Mouse (Mus musculus) heart, embryonic 13.5 days (tissue): Measurements from ENCODE around the gene Fuca1. TPM values are rescaled to one million over a fixed set of nuclear protein-coding genes. Genes with fewer than 3 reads are reported as not detected.
"Not testable (repeated sequence)": the region's sequence is repeated elsewhere in the genome, so short reads cannot be mapped to it uniquely, and the experiment has no call there.

ENCODE experiments used
- ATAC-seq: fragments of 200-750 bp; cut with Nextera tagmentation; 2 replicates; pipeline ENCODE4 v1.8.0; 2017; ENCODE audit warnings: moderate TSS enrichment; ENCODE audit not compliant: insufficient number of reproducible peaks, low FRiP score, low TSS enrichment; ENCODE audit errors: extremely low read depth
- H3K27ac ChIP-seq: fragments of 300-500 bp; sonication (generic); replicated peaks from 2 replicates; pipeline ENCODE4 v1.5.1; 2015; ENCODE audit warnings: moderate library complexity, mild to moderate bottlenecking, inconsistent platforms
- H3K27me3 ChIP-seq: fragments of 300-500 bp; sonication (generic); replicated peaks from 2 replicates; pipeline ENCODE4 v1.6.1; 2015; ENCODE audit warnings: mild to moderate bottlenecking, inconsistent platforms
- H3K36me3 ChIP-seq: fragments of 300-500 bp; sonication (generic); 2 replicates; pipeline ENCODE4 v1.6.1; 2015; ENCODE audit warnings: mild to moderate bottlenecking, inconsistent platforms
- H3K4me1 ChIP-seq: fragments of 300-500 bp; sonication (generic); 2 replicates; pipeline ENCODE4 v1.6.1; 2015; ENCODE audit warnings: inconsistent platforms
- H3K4me2 ChIP-seq: fragments of 300-500 bp; sonication (generic); 2 replicates; pipeline ENCODE4 v1.6.1; 2015; ENCODE audit warnings: inconsistent platforms, mild to moderate bottlenecking, moderate library complexity
- H3K4me3 ChIP-seq: fragments of 300-500 bp; sonication (generic); 2 replicates; pipeline ENCODE4 v1.5.1; 2015; ENCODE audit warnings: moderate library complexity, mild to moderate bottlenecking, inconsistent platforms
- H3K9ac ChIP-seq: fragments of 300-500 bp; sonication (generic); 2 replicates; pipeline ENCODE4 v1.6.1; 2015; ENCODE audit warnings: inconsistent platforms, mild to moderate bottlenecking, moderate library complexity
- H3K9me3 ChIP-seq: fragments of 300-500 bp; sonication (generic); 2 replicates; pipeline ENCODE4 v1.6.1; 2016; ENCODE audit warnings: inconsistent platforms
- WGBS: fragments of 180-500 bp; shearing (Covaris S2); methylation state at CpG from one replicate; pipeline ENCODE4 v1.1.7; 2015; ENCODE audit warnings: mixed read lengths; 5-methylcytosine and 5-hydroxymethylcytosine counted together
- polyA plus RNA-seq: library from polyadenylated mRNA; unstranded; fragments of >200 nt; fragmentation: Nextera tagmentation; extraction: Ambion mirVana; gene quantifications from 2 replicates; pipeline ENCODE4 v1.2.1, GENCODE M21; 2015

Gene Fuca1
- polyA plus RNA-seq, 1 experiment from 2014 or later = 47.9 TPM

DNA sequence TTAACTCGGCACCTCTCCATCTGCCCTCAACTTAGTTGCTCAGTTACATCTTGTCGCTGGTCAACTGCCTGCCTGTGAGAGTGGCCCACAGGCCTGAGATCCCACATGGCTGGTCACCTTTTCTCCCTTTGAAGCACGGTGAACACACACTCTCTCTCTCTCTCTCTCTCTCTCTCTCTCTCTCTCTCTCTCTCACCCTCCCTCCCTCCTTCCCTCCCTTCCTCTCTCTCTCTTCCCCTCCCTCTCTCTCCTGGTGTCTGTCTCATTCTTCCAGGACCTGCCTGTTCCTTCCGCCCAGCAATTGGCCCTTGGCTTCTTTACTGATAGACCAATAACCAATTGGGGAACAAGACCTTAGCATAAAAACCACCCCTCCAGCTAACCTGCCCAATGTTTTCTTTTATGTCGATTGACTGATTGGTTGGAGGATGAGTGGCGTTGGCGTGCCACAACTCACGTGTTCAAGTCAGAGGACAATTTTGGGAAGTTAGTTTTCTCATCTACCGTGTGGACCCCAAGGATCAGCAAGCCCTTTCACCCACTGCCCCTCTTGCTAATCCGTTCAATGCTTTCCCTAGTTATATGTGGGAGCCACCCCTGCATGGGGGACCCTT, 5.8 kb downstream of the Fuca1 start:
- Histone ChIP-seq H3K9ac (no peak overlapping the region), H3K27ac (no peak overlapping the region), H3K4me3 (no peak overlapping the region), H3K36me3 (peaks cover 51% of the 10 kb centered on the region), H3K9me3 (no peaks in the 10 kb centered on the region), H3K4me2 (no peak overlapping the region), H3K27me3 (no peaks in the 10 kb centered on the region), H3K4me1 (peaks cover 23% of the 10 kb centered on the region)
- ATAC-seq = no peak
- WGBS = 70% methylated on average over 10 of the region's 10 CpGs

DNA sequence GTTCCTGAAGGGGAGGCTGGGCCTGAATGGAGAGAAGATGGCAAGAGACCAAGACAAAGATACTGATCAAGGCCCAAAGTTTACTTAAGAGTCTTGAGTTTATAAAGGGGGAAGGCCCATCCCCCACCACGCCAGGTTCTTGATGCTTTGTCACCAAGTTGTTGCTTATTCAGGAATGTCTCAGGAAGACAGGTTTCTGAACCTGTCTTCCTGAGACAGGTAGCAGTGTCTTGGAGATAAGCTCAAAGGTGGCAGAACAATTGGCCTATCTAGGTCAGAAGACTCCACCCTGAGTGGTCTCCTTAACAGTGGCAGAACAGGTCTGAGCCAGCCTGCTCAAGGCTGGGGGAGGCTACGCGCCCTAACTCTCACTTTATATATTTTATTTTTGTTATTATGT, 6.3 kb downstream of the Fuca1 start:
- Histone ChIP-seq H3K27ac (no peak overlapping the region), H3K36me3 (peaks cover 55% of the 10 kb centered on the region), H3K9me3 (no peaks in the 10 kb centered on the region), H3K27me3 (no peaks in the 10 kb centered on the region), H3K4me3 (no peak overlapping the region), H3K9ac (no peak overlapping the region), H3K4me1 (peaks cover 17% of the 10 kb centered on the region), H3K4me2 (no peak overlapping the region)
- WGBS = 82% methylated on average over 3 of the region's 3 CpGs
- ATAC-seq = no peak

GRCm38 (mm10) chr4:135928376-135928775, 7.8 kb downstream of the Fuca1 start:
- Histone ChIP-seq H3K4me3 (no peak overlapping the region), H3K4me1 (peaks cover 15% of the 10 kb centered on the region), H3K36me3 (peaks cover 58% of the 10 kb centered on the region), H3K9me3 (no peaks in the 10 kb centered on the region), H3K27me3 (no peaks in the 10 kb centered on the region), H3K9ac (no peak overlapping the region), H3K4me2 (no peak overlapping the region), H3K27ac (no peak overlapping the region)
- no peak for ATAC-seq
- 87% methylated on average over 9 of the region's 9 CpGs for whole genome bisulfite sequencing

DNA sequence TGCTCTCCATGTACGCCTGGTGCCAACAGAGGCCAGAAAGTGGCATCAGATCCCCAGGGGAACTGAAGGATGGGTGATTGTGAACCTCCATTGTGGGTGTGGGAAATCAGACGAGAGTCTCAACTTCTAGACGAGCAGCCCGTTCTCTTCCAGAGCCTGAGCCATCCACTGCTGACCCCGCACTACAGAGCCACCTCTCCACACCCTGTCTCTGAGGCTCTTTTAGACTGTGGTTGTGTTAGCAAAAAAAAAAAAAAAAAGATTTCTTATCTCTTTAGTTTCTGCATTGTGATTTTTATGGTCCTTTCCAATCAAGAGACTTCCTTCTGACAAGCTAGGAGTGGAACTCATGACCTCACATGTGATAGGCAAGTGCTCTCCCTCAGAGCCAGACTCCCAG, 8.9 kb downstream of the Fuca1 start:
- no peak overlapping the region for H3K4me2 ChIP-seq
- H3K27ac ChIP-seq = no peak overlapping the region
- WGBS = 84% methylated on average over 5 of the region's 5 CpGs
- no peaks in the 10 kb centered on the region for H3K9me3 ChIP-seq
- H3K36me3 ChIP-seq = peaks cover 60% of the 10 kb centered on the region
- no peak overlapping the region for H3K4me3 ChIP-seq
- no peak for ATAC-seq
- no peaks in the 10 kb centered on the region for H3K27me3 ChIP-seq
- H3K9ac ChIP-seq = no peak overlapping the region
- H3K4me1 ChIP-seq = peaks cover 15% of the 10 kb centered on the region

DNA sequence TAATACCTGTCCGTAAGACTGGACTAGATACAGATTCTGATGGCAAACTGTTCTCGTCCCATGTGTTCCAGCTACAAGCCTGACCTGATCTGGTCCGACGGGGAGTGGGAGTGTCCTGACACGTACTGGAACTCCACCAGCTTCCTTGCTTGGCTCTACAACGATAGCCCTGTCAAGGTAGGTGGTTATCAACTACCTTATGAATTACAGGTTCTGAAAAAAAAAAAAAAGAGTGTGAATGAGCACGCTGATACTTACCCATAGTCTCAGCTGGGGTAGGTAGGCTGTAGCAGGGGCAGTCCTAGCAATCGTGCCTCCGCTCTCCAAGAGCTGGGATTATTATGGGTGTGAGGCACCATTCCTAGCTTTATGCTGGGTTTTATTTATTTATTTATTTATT, 9.3 kb downstream of the Fuca1 start:
- no peak overlapping the region for H3K4me3 ChIP-seq
- no peaks in the 10 kb centered on the region for H3K27me3 ChIP-seq
- no peak overlapping the region for H3K27ac ChIP-seq
- peaks cover 18% of the 10 kb centered on the region for H3K4me1 ChIP-seq
- no peak for ATAC-seq
- no peaks in the 10 kb centered on the region for H3K9me3 ChIP-seq
- peaks cover 57% of the 10 kb centered on the region for H3K36me3 ChIP-seq
- 81% methylated on average over 9 of the region's 9 CpGs for WGBS
- H3K9ac ChIP-seq = no peak overlapping the region
- H3K4me2 ChIP-seq = no peak overlapping the region

DNA sequence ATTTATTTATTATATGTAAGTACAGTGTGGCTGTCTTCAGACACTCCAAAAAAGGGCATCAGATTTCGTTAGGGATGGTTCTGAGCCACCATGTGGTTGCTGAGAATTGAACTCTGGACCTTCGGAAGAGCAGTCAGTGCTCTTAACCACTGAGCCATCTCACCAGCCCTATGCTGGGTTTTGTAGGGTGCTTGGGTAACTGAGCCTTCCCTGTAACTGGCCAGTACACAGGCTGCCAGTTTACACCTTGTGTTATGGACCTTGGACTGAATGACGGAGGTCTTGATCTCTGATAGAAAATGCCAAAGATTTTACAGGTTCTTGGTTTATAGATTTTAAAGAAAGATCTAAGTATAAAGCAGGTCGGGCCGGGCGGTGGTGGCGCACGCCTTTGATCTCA, 9.7 kb downstream of the Fuca1 start:
- no peaks in the 10 kb centered on the region for H3K27me3 ChIP-seq
- 94% methylated on average over 8 of the region's 8 CpGs for WGBS
- no peak overlapping the region for H3K9ac ChIP-seq
- no peak overlapping the region for H3K4me3 ChIP-seq
- no peak overlapping the region for H3K4me2 ChIP-seq
- no peaks in the 10 kb centered on the region for H3K9me3 ChIP-seq
- H3K36me3 ChIP-seq = peaks cover 57% of the 10 kb centered on the region
- no peak for ATAC-seq
- peaks cover 17% of the 10 kb centered on the region for H3K4me1 ChIP-seq
- no peak overlapping the region for H3K27ac ChIP-seq

- no peak for ATAC-seq
- Histone ChIP-seq H3K4me2 (no peak overlapping the region), H3K36me3 (peaks cover 53% of the 10 kb centered on the region), H3K4me1 (peaks cover 11% of the 10 kb centered on the region), H3K4me3 (no peak overlapping the region), H3K9ac (no peak overlapping the region), H3K9me3 (no peaks in the 10 kb centered on the region), H3K27me3 (no peaks in the 10 kb centered on the region), H3K27ac (no peak overlapping the region)
- 58% methylated on average over 5 of the region's 5 CpGs for WGBS
Observed at GRCm38 (mm10) chr4:135931832-135932231, 11.3 kb downstream of the Fuca1 start.

DNA sequence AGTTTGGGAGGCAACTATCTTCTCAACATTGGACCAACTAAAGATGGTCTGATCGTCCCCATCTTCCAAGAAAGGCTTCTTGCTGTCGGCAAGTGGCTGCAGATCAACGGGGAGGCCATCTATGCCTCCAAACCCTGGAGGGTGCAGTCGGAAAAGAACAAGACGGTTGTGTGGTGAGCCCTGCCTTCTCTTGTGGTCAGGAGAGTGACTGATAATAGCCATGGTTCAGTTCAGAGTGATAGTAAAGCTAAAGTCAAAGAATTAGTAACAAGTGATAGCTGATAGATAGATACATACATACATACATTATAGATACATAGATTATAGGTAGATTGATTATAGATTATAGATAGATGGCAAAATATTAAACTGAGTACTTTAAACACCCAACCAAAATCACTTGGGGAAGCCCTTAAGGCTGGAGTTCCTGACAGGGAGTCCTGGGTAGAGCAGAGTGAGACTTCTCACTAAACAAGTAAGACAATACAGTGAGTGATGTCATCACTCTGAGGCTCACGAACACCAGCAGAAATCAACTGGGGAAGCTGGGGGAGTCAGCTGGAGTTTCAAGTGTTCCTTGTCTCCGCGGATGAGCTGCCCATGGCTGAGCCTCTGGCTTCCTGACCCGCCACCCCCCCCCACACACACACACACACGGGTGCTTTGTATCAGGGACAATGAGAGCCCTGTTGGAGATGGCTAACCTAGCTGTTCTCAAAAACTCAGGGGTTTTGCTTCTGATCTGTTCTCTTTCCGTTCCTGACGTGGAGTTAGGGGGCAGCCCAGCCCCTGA, 14.4 kb downstream of the Fuca1 start:
- Histone ChIP-seq H3K27ac (no peak overlapping the region; the same call in 1 of the 2 replicates), H3K27me3 (no peaks in the 10 kb centered on the region), H3K4me1 (peaks cover 26% of the 10 kb centered on the region), H3K36me3 (peaks cover 64% of the 10 kb centered on the region), H3K4me2 (no peak overlapping the region), H3K4me3 (no peak overlapping the region), H3K9me3 (no peaks in the 10 kb centered on the region), H3K9ac (no peak overlapping the region)
- WGBS = 46% methylated on average over 12 of the region's 12 CpGs
- no peak for ATAC-seq

- Histone ChIP-seq H3K9ac (no peak overlapping the region), H3K4me1 (peaks cover 26% of the 10 kb centered on the region), H3K27ac (no peak overlapping the region; the same call in 1 of the 2 replicates), H3K36me3 (peaks cover 62% of the 10 kb centered on the region), H3K27me3 (no peaks in the 10 kb centered on the region), H3K9me3 (no peaks in the 10 kb centered on the region), H3K4me2 (no peak overlapping the region), H3K4me3 (no peak overlapping the region)
- ATAC-seq = no peak
- 52% methylated on average over 5 of the region's 5 CpGs for WGBS
Observed at GRCm38 (mm10) chr4:135935502-135935901, 15.0 kb downstream of the Fuca1 start.

GRCm38 (mm10) chr4:135938858-135939257, 18.3 kb downstream of the Fuca1 start:
- Histone ChIP-seq H3K36me3 (peaks cover 52% of the 10 kb centered on the region), H3K4me3 (no peak overlapping the region), H3K9ac (no peak overlapping the region), H3K27me3 (no peaks in the 10 kb centered on the region), H3K4me1 (peaks cover 37% of the 10 kb centered on the region), H3K27ac (no peak overlapping the region), H3K9me3 (no peaks in the 10 kb centered on the region), H3K4me2 (no peak overlapping the region)
- no peak for ATAC-seq
- 70% methylated on average over 7 of the region's 7 CpGs for WGBS

- H3K27ac ChIP-seq, H3K4me3 ChIP-seq, H3K9ac ChIP-seq, H3K9me3 ChIP-seq, H3K4me2 ChIP-seq, ATAC-seq, H3K27me3 ChIP-seq: not testable (repeated sequence)
- peaks cover 35% of the 10 kb centered on the region for H3K4me1 ChIP-seq
- WGBS = 82% methylated on average over 8 of the region's 8 CpGs
- peaks cover 41% of the 10 kb centered on the region for H3K36me3 ChIP-seq
Observed at GRCm38 (mm10) chr4:135941026-135941425, 20.5 kb downstream of the Fuca1 start.

DNA sequence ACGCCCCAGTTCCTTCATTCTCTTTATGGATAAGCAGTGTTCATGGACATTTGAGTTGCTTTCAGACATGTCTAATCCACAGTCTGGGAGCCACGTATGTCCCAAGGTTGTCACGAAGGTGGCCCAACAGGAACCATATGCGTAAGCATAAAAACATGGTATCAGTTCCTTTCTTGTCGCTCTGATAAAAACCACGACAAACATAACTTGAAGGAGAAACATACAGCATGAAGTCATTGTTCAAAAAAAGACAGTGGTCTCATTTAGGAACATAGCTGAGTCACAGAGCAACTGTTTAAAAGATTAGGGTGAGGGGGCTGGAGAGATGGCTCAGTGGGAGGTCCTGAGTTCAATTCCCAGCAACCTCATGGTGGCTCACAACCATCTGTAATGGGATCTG, 21.7 kb downstream of the Fuca1 start:
- H3K36me3 ChIP-seq = peaks cover 40% of the 10 kb centered on the region
- H3K4me3 ChIP-seq = no peak overlapping the region
- no peak overlapping the region for H3K9ac ChIP-seq
- H3K4me2 ChIP-seq = no peak overlapping the region
- 47% methylated on average over 6 of the region's 6 CpGs for WGBS
- H3K27me3 ChIP-seq = no peaks in the 10 kb centered on the region
- H3K4me1 ChIP-seq = peaks cover 33% of the 10 kb centered on the region
- no peaks in the 10 kb centered on the region for H3K9me3 ChIP-seq
- ATAC-seq = no peak
- H3K27ac ChIP-seq = no peak overlapping the region
